Mouse (Mus musculus) intestine, postnatal 0 days (tissue): ENCODE data around the gene Phf24. TPM values are rescaled to one million over a fixed set of nuclear protein-coding genes. Genes with fewer than 3 reads are reported as not detected.
A peak's percentile ranks its signal among the peaks of the same experiment; 100 is the strongest.
"Not testable (repeated sequence)": the region's sequence is repeated elsewhere in the genome, so short reads cannot be mapped to it uniquely, and the experiment has no call there.

ENCODE experiments used
- ATAC-seq: fragments of 200-750 bp; cut with Nextera tagmentation; 2 replicates; pipeline ENCODE4 v1.8.0; 2017; ENCODE audit warnings: mild to moderate bottlenecking, moderate TSS enrichment, moderate library complexity
- H3K27ac ChIP-seq: fragments of 300-500 bp; sonication (generic); 2 replicates; pipeline ENCODE4 v1.5.1; 2014; ENCODE audit warnings: mild to moderate bottlenecking, low read depth, low read length, moderate library complexity
- H3K27me3 ChIP-seq: fragments of 300-500 bp; sonication (generic); replicated peaks from 2 replicates; pipeline ENCODE4 v1.6.1; 2014; ENCODE audit warnings: low read length, mixed read lengths; ENCODE audit not compliant: control insufficient read depth, insufficient read depth
- H3K36me3 ChIP-seq: fragments of 300-500 bp; sonication (generic); 2 replicates; pipeline ENCODE4 v1.6.1; 2014; ENCODE audit warnings: mild to moderate bottlenecking, moderate library complexity; ENCODE audit not compliant: control insufficient read depth, insufficient read depth
- H3K4me1 ChIP-seq: fragments of 300-500 bp; sonication (generic); replicated peaks from 2 replicates; pipeline ENCODE4 v1.6.1; 2014; ENCODE audit warnings: antibody characterized with exemption, low read length, mixed read lengths; ENCODE audit not compliant: control insufficient read depth, insufficient read depth
- H3K4me2 ChIP-seq: fragments of 300-500 bp; sonication (generic); replicated peaks from 2 replicates; pipeline ENCODE4 v1.6.1; 2014; ENCODE audit warnings: low read depth, mild to moderate bottlenecking, moderate library complexity
- H3K4me3 ChIP-seq: fragments of 300-500 bp; sonication (generic); 2 replicates; pipeline ENCODE4 v1.5.1; 2014; ENCODE audit warnings: low read depth, low read length
- H3K9ac ChIP-seq: fragments of 300-500 bp; sonication (generic); 2 replicates; pipeline ENCODE4 v1.6.1; 2014; ENCODE audit warnings: mild to moderate bottlenecking, low read depth, low read length
- H3K9me3 ChIP-seq: fragments of 300-500 bp; sonication (generic); 2 replicates; pipeline ENCODE4 v1.6.1; 2016; ENCODE audit warnings: mixed run types; ENCODE audit not compliant: control insufficient read depth
- CTCF ChIP-seq: sonication (generic); IDR thresholded peaks from 2 replicates; pipeline ENCODE4 v1.5.1; 2016; ENCODE audit warnings: low read depth, mild to moderate bottlenecking, control low read depth, antibody characterized with exemption, moderate library complexity
- WGBS: fragments of 180-500 bp; shearing (Covaris S2); extraction: QIAGEN DNeasy Blood & Tissue Kit; methylation state at CpG from one replicate; pipeline ENCODE4 v1.1.7; 2014; 5-methylcytosine and 5-hydroxymethylcytosine counted together
- polyA plus RNA-seq: library from polyadenylated mRNA; unstranded; fragments of >200 nt; fragmentation: Nextera tagmentation; extraction: Ambion mirVana; gene quantifications from 2 replicates; pipeline ENCODE4 v1.2.1, GENCODE M21; 2015

Phf24 gene
- polyA plus RNA-seq, 1 experiment from 2014 or later, result 1.0 TPM

DNA sequence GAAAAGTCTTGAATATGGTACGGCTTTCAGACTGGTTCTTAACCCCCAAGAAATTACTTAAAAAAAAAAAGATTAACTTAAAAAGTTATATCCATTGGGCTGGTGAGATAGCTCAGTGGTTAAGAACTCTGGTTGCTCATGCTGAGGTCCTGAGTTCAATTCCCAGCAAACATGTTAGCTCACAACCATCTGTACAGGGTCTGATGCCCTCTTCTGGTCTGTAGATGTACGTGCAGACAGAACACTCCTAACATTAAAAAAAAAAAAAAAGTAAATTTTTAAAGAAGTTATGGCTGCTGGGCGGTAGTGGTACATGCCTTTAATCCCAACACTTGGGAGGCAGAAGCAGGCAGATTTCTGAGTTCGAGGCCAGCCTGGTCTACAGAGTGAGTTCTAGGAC lies 61.6 kb downstream of the Phf24 start:
- WGBS, result 92% methylated on average over 4 of the region's 4 CpGs
- no peaks in the 10 kb centered on the region for H3K27me3 ChIP-seq
- H3K4me1 ChIP-seq, result no peaks in the 10 kb centered on the region
- no peak for ATAC-seq
- H3K9me3 ChIP-seq, result no peaks in the 10 kb centered on the region
- H3K9ac ChIP-seq, result no peak overlapping the region
- no peak overlapping the region for H3K4me2 ChIP-seq
- no peak overlapping the region for H3K27ac ChIP-seq
- peaks cover 42% of the 10 kb centered on the region for H3K36me3 ChIP-seq
- peak; percentile 45 for TF ChIP-seq CTCF
- no peak overlapping the region for H3K4me3 ChIP-seq

DNA sequence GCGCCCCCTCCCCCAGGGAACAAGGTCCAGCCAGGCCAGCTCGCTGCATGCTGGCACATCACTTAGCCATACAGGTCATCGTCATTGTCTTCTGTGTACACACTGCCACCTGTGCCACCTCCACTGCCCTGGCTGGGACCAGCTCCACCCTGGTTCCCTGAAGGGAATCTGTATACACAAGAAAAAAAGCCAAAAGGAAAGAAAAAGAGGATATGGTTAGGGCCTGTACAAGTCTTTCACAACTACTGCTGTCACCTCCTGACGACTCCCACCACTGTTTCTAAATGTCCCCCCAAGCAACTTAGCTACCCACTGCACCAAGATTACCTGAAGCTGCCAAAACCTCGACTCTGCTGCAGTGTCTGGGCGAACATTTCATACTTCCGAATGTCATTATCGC lies 64.0 kb downstream of the Phf24 start:
- not testable (repeated sequence) for H3K27ac ChIP-seq, H3K4me3 ChIP-seq, H3K4me2 ChIP-seq, H3K9ac ChIP-seq, H3K27me3 ChIP-seq, H3K9me3 ChIP-seq, H3K4me1 ChIP-seq
- 86% methylated on average over 7 of the region's 8 CpGs for WGBS
- 0 out of 2 replicates have a peak, but pooled peaks have one; percentile 4 for ATAC-seq
- H3K36me3 ChIP-seq, result peaks cover 65% of the 10 kb centered on the region

DNA sequence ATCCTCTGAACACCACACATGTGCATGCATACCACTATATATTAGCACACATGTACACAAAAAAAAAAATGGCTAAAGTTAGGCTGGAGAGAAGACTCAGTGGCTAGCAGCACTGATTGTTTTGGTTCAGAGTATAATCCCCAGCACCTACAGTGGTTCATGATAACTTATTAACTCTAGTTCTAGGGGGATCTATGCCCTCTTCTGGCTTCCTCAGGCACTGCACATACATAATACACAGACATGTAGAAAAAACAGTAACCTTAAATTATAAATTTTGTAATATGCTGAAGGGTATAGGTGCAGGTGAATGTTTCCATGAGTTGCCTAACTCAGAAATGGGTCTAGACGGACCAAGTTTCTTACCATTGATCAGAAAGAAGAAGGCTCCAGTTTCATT lies 71.8 kb downstream of the Phf24 start:
- no peak overlapping the region for H3K4me3 ChIP-seq
- no peaks in the 10 kb centered on the region for H3K4me1 ChIP-seq
- peak; percentile 42; the same call in 1 of the 2 replicates for TF ChIP-seq CTCF
- H3K27me3 ChIP-seq, result no peaks in the 10 kb centered on the region
- no peaks in the 10 kb centered on the region for H3K9me3 ChIP-seq
- no peak overlapping the region for H3K27ac ChIP-seq
- 89% methylated on average over 1 of the region's 1 CpGs for WGBS
- no peak overlapping the region for H3K9ac ChIP-seq
- H3K36me3 ChIP-seq, result peaks cover 94% of the 10 kb centered on the region
- H3K4me2 ChIP-seq, result no peak overlapping the region
- no peak for ATAC-seq

Other genes with a start within 250 kb of the Phf24 start
- gene 4930578G10Rik, start 181.1 kb upstream of the Phf24 start, polyA plus RNA-seq, result not detected in 2 replicates
- gene Ccl19, start 160.1 kb upstream of the Phf24 start, polyA plus RNA-seq, result 0.75 and 1.1 TPM in 2 replicates
- gene Ccl21a, start 142.7 kb upstream of the Phf24 start, polyA plus RNA-seq, result 70.3 and 73.7 TPM in 2 replicates
- not detected in 2 replicates for gene Fam205a1, start 62.8 kb upstream of the Phf24 start, polyA plus RNA-seq
- 0.05 and 0.12 TPM in 2 replicates for gene Gm12394, start 59.9 kb upstream of the Phf24 start, polyA plus RNA-seq
- gene Fam205c, start 42.4 kb upstream of the Phf24 start, polyA plus RNA-seq, result 0.16 TPM in 1 of 2 replicates, not detected in the other
- 7.5 and 8.8 TPM in 2 replicates for gene Dnajb5, start 33.2 kb downstream of the Phf24 start, polyA plus RNA-seq
- gene 1700022I11Rik, start 52.9 kb downstream of the Phf24 start, polyA plus RNA-seq, result 0.43 TPM in 1 of 2 replicates, not detected in the other
- gene Vcp, start 83.8 kb downstream of the Phf24 start, polyA plus RNA-seq, result 205 and 207 TPM in 2 replicates
- 5.2 and 6.2 TPM in 2 replicates for gene Fancg, start 93.8 kb downstream of the Phf24 start, polyA plus RNA-seq
- 14.3 and 15.4 TPM in 2 replicates for gene Pigo, start 109.2 kb downstream of the Phf24 start, polyA plus RNA-seq
- gene Stoml2, start 115.0 kb downstream of the Phf24 start, polyA plus RNA-seq, result 119 and 120 TPM in 2 replicates
- 5.9 and 6.3 TPM in 2 replicates for gene Fam214b, start 129.6 kb downstream of the Phf24 start, polyA plus RNA-seq
- gene Unc13b, start 142.3 kb downstream of the Phf24 start, polyA plus RNA-seq, result 1.5 TPM in 2 replicates